Mouse (Mus musculus): ENCODE measurements around the gene Lad1.

The Lad1 gene

GRCm38 (mm10) chr1:135810180-135810579 is 8.2 kb upstream of the Lad1 start:
- DNase-seq = no peak

- DNase-seq = peak; percentile 94
Measured at GRCm38 (mm10) chr1:135811016-135811646, 7.3 kb upstream of the Lad1 start.

GRCm38 (mm10) chr1:135812205-135812604 is 6.2 kb upstream of the Lad1 start:
- no peak for DNase-seq

- DNase-seq = no peak
Measured at GRCm38 (mm10) chr1:135812618-135813017, 5.8 kb upstream of the Lad1 start.

DNA sequence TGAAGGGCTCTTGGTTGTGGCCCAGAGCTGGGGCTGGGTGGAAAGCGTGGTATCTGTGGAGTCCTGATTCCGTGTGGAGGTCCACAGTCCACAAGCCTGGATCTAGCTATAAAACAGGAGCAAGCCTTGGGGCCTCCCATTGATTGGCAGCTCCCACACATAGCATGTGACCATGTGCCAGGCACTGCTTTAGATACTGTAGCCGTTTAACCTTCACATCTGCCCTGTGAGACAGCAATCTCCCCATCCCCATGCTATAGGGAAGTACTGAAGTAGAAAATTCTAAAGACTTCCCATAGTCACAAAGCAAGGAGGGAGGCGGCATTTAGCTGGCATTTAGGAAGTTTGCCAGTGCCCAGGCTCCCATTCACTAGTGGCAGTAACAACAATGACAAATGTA is 5.3 kb upstream of the Lad1 start:
- DNase-seq = no peak

GRCm38 (mm10) chr1:135813687-135814395 is 4.6 kb upstream of the Lad1 start:
- DNase-seq = no peak

DNA sequence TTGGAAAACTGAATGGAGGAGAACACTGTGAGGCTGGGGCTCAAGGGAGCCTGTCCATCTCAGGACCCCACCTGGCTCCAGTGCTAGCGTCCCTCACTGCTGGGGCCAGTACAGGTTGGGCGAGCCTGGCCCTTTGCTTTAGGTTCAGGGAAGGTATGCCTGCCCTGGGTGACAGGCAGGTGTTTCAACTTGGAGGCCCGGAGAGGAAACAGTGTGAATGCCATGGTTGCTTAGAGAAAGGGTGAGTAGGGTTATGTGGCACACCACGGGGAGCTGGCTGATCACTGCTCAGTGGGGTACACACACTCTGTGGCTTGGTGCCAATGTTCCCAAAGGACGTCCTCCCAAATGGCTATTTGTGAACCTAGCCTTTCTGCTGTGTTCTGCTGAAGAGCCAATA is 3.9 kb upstream of the Lad1 start:
- no peak for DNase-seq

- DNase-seq = no peak
Measured at GRCm38 (mm10) chr1:135817595-135817994, 803 bp upstream of the Lad1 start.

- no peak for DNase-seq
Measured at GRCm38 (mm10) chr1:135820071-135820470, 1.7 kb downstream of the Lad1 start.

- DNase-seq = no peak
Measured at GRCm38 (mm10) chr1:135820736-135821364, 2.5 kb downstream of the Lad1 start.

DNA sequence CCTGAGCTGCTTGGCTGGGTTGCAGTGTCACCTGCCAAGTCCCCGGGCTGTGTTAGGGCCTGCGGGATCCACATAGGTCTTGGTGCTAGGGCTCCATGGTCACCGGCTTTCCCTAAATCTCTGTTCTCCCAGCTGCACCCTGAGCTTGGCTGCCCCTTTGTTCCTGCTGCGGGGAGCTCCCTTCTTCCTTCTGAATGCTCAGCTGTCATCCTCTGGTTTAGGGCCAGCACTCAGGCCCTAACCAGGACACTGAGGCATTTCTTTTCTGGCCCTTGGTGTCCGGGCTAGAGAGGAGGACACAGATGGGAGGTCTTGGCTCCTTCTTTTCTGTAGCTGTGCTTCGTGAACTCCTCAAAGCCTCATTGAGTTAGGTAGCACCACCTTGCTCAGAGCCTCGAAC is 3.4 kb downstream of the Lad1 start:
- DNase-seq = no peak

DNA sequence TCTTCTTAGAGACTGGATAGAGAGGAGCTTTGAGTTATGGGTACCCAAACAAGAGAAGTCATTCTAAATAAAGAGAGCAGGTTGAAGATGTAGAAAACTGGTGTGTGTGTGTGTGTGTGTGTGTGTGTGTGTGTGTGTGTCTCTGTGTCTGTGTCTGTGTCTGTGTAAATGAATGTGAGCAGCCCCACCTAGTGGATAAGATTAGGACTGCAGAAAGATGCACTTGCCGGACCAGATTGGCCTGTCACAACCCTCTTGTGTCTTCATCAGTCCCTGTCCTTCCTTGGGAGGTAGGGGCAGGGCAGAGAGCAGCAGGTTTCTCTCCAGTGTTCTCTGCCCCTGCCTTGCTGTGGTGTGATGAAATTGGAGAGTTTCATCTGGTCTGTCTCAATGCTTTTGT is 10.5 kb downstream of the Lad1 start:
- DNase-seq = peak; percentile 76

DNA sequence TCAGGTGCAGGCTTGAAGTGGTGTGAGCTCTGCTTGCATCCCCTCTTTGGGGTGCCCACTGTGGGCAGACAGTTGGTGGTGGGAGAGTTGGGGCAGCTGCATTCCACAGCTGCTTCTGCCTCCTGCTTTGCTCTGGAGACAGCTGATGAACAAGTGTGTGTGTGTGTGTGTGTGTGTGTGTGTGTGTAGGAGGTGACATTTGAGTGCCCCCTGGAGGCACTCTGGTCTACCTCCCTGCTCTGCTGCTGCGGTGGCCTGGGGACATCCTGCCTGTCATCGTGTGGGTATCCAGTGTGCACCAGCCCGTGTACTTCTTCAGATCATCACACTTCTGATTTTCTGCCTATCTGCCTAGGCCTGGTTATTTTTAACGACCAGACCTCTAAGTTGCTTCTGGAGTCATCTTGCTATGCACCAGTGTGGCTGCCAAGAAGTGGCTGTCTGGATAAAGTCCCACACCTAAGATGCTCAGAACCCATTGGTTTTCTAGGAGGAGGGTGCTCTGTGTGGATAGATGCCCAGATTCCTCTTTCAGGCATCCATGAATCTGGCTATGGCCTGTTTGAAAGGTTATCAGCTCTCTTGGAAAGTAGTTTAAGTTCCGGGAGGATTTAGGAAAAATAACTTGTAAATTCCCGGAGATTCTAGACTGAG is 15.9 kb downstream of the Lad1 start:
- DNase-seq = no peak

DNA sequence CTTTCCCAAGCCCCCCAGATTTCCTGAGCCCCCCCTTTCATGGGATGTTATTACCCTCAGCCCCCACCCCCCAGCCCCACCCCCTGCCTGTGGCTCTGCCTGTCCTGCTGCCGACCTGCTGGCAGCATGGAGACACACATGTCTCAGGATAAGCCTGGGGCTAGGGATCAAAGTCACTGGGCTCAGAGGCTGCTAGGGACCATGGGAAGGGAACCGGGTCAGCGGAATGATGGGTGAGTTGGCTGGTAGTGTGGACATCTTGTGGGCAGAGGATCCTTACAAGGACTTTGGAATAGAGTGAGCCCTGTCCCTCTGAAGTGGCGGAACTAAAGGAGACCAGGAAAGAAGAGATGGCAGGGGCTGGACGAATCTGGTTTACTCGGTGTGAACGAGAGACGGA is 16.6 kb downstream of the Lad1 start:
- no peak for DNase-seq

DNA sequence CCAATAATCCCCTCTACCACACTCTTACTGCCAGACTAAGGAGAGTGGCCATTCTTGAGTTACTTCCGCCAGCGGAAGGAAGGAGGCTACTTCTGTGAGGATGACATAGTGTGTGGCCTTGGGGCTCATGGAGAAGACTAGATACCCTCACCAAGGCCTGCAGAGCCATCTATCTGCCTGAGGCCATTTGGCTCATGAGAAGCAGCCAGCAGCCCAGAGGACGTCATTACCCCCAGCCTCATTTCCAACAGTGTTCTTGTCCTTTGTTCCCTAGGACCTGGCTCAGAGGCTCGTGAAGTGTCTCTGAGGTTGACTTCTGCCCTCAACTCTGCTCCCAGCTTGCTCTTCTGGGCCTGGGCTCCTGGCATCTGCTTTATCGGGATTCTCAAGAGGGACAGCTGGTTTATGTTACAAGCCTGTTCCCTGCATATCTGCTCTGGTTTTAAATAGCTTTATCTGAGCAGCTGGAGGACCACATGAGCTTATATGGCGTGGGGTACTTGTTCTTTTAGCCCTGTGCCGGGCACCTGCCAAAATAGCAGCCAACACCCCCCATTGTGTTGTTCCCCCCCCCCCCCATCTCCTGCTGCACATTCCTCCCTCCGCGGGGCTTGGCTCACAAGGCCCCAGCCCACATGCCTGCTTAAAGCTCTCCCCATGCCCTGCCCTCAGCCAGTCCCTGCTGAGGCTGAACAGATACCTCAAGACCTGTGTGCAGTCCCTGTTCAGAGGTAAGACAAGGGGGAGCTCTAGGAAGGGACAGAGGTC is 17.5 kb downstream of the Lad1 start, which contains the start of gene Tnnt2:
Gene Tnnt2, plus strand, starts transcription at position 639 of the 768 bp plus-strand sequence.
- DNase-seq = no peak

- no peak for DNase-seq
Measured at GRCm38 (mm10) chr1:135838626-135839025, 20.2 kb downstream of the Lad1 start.

DNA sequence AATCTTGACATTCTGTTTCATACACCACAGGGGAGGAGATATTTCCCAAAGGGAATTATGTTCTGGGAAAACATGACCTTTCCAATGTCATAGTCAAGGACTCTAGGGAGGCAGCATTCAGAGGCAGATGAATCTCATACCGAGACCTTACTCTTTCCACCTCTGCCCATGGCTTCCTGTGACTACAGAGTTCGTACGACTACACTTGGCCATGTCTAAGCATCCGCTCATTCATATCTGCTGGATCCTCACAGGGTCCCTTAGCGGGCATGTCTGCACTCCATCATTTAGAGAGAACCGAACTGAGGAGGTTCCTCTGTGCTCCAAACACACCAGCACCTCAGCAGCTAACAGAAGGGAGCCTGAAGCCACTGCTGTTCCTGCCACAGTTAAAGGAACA is 20.7 kb downstream of the Lad1 start:
- no peak for DNase-seq

GRCm38 (mm10) chr1:135840675-135841395 is 22.4 kb downstream of the Lad1 start:
- no peak for DNase-seq

- no peak for DNase-seq
Measured at GRCm38 (mm10) chr1:135843519-135844262, 25.3 kb downstream of the Lad1 start.

DNA sequence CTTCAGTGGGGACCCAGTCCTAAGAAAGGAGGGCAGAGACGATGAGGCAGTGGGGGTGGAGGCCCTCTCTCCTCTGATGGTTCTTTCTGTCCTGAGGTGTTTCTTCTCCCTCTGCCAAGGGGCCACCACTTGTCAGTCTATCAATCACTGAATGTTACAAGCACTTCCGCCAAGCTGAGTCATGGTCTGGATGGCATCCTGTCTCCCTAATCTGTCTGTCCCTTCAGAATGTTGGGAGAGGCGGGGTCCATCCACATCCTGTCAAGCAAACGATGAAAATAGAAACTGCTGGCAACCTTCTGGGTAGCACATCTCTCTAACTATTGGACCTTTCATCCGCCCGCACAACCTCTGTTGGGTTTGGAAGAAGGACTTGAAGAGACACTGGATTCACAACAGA is 26.1 kb downstream of the Lad1 start:
- peak; percentile 74 for DNase-seq

- no peak for DNase-seq
Measured at GRCm38 (mm10) chr1:135846632-135847031, 28.2 kb downstream of the Lad1 start.

All from lung, postnatal 36 days (tissue).